Mouse (Mus musculus) liver, embryonic 14.5 days (tissue): Measurements from ENCODE around the gene Klhl29.

ENCODE experiments used
- CTCF ChIP-seq: IDR thresholded peaks from 2 replicates; pipeline ENCODE4 v1.5.1; 2016; ENCODE audit warnings: antibody characterized with exemption, low read depth, control low read depth
- EP300 ChIP-seq: IDR thresholded peaks from 2 replicates; pipeline ENCODE4 v1.6.1; 2016; ENCODE audit warnings: antibody characterized with exemption, low read depth

GRCm38 (mm10) chr12:5395188-5395587, 19.7 kb upstream of the Klhl29 start:
- TF ChIP-seq CTCF (no peak), EP300 (no peak)
